Mouse (Mus musculus) E14TG2a.4 (cell line): ENCODE data around the gene Garem2.

Experiments
- CTCF ChIP-seq: conservative IDR thresholded peaks from 2 replicates; pipeline ENCODE4 v1.5.1; 2014; ENCODE audit warnings: low read length
- NANOG ChIP-seq: IDR thresholded peaks from 2 replicates; pipeline ENCODE4 v1.6.1; 2014; ENCODE audit warnings: borderline replicate concordance, low read length, mixed read lengths

- TF ChIP-seq CTCF (no peak), NANOG (no peak)
These were observed 60.4 kb downstream of the Garem2 start for GRCm38 (mm10) chr5:30165234-30165946.
